Mouse (Mus musculus) heart, adult 11 months (tissue): ENCODE measurements at regions not wholly inside any gene's neighbourhood (a gene's known extent, or its start where the extent isn't known, plus 50 kb on each side); places are given as distances from the start of the nearest gene placed in this dataset.
A peak's percentile ranks its signal among the peaks of the same experiment; 100 is the strongest.

Source experiments
- DNase-seq: peaks from one replicate; pipeline ENCODE4 v3.0.0; 2022

DNA sequence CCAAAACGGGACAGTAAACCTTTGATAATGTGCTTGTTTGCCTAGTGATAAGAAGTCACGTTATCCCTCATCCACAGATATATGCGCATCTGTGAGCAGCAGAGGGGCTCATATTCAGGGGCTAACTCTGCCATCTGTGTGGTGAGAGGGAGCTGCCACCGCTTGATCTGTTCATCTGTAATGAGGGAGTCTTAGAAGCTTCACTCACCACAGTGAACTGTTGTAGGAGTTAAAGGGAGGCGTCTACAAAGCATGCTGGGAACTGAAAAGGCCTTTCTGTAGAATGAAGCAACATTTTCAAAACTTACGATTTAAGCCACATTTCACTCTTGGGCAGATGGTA lies 324.1 kb upstream of the 1700056E22Rik start:
- no peak for DNase-seq

DNA sequence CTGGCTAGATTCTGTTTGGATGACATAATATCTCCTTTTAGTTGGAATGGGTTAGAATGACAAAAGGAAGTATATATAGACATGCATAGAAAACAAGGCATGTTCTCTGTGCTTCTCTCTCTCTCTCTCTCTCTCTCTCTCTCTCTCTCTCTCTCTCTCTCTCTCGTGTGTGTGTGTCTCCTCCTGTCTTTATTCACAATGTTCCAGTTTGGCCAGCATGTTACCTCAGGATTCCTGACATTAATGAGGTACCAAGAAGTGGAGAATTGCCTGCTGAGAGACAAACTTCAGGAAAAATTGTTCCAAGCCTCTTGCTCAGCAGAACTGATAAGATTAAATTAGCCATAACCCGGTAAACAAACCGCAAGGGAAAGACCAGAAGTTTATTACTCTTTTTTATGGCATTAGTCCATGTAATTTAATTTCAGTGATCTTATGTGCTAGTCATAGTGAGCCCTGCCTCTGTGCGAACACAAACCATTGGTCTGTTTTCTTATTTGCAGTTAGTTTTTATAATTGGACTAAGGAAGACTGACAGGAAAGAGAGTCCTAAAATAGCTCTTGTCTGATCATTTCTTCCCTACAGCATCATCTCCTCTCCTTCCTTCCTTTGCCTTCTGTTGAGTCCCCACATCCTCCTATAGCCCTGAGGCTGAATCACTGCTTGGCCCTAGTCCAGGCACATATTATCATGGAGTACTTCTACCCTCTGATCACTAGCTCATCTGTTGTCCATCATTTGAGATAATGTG lies 323.5 kb upstream of the 1700056E22Rik start:
- DNase-seq = no peak

DNA sequence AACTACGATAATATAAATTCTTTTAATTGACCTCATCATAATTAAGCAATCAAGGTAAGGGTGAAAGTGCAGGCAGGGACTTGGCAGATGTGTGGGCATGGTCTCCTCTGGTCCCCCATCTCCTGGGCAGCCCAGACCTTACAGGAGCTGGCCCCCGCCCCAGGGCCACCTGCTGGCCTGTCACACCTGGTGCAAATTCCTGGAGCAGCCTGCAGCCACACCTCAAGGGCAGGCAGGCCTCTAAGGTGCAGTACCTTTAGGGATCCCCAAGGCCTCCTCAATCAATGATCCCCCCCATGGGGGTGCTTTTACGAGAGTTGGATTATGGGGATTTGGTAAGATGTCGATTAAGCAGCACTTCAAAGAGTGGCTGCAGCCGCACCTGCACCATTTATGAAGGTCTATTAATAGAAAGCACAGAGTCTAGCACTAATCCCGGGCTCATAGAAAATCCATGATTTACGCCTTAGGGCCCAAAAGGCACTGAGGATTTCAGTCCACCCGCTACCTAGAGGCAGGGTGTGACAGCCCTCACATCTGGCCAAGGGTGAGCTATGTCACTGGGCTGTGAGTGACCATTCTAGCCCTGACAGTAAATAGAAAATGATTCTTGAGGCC lies 319.8 kb upstream of the 1700056E22Rik start:
- peak; percentile 64 for DNase-seq

DNA sequence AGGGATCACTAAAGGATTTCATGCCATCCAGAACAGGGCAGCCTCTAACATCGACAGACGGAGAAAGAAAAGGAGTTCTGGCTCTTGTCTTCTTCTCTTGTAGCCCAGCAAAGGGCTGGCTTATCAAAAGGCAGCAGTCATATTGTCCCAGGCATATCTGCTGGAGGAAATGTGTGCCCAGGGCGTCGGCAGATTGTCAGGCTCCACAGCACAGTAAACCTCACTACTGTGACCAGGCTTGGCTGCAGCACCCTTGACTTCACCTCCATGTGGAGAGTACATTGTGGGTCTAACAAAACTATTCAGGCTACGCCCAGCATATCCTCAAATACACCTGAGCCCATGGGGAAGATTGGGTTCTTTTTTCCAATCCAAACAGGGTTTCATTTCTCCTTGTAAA lies 317.7 kb upstream of the 1700056E22Rik start:
- DNase-seq = peak; percentile 74

DNA sequence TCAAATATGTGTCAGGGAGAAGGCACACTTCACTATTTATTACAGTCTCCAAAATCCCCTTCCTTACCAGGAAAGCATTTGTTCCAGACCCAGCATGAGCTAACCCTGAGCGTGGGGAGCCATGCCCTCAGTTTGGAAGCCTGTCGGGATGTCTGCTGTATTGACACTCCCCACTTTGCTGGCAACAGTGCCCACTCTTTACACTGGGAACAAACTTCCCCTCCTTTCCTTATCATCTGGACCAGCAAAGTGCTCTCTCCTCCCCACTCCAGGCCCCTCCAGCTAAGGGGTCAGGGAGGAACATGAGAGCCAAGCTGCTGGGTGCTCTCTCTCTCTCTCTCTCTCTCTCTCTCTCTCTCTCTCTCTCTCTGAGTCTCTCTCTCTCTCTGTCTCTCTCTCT lies 310.7 kb upstream of the 1700056E22Rik start:
- DNase-seq = no peak

DNA sequence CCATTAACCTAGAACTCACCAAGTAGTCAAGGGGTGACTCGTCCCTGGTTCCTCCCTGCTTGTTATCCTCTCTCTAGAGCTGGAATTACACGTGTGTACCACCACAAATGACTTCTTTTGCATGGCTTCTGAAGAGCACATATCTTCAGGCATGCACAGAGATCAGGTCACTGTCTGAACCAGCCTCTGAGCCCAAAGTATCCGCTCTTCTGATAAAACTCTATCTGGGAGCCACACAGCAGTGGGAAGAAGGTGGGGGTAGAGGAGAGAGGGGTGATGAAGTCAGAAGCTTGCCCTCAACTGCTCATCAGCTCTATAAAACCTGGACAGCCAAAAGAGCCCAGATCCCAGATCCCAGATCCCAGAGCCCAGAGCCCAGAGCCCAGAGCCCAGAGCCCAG lies 301.9 kb upstream of the 1700056E22Rik start:
- no peak for DNase-seq

DNA sequence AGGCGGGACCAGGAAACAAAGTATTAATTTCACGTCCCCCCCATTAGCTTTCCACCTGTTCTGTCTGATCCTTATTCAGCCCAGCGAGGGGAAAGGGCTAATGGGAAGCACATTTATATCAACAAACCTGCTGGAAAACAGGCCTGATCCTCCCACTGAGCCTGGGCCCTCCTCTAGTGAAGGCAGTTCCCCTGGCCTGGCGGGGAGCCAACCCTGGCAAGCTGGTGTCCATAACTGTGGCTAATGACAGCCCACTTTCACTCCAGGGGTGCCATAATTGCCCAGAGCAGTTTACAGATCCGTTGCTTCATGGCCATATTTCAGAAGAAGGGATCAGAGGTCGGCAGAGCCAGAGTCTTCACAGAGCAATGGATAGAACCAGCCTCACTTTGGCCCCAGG lies 301.2 kb upstream of the 1700056E22Rik start:
- DNase-seq = no peak

DNA sequence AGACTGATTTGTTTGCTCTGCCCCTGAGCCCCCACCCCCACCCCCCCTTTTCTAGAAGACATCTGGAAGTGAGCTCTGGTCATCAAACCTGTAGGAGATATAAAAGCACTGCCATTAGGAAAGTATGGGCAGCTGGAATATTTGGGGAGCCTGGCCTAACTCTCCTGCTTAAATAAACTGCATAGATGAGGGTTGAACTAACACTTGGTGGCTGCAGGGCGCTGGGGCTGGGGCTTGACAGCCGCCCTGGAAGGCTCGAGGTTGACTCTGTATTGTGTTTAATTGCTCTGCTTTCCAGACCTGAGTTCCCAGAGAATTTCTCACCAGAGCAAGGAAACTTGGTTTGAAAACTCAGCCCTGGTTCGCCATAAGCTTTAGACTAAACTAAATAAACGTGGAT lies 300.7 kb upstream of the 1700056E22Rik start:
- DNase-seq = no peak

DNA sequence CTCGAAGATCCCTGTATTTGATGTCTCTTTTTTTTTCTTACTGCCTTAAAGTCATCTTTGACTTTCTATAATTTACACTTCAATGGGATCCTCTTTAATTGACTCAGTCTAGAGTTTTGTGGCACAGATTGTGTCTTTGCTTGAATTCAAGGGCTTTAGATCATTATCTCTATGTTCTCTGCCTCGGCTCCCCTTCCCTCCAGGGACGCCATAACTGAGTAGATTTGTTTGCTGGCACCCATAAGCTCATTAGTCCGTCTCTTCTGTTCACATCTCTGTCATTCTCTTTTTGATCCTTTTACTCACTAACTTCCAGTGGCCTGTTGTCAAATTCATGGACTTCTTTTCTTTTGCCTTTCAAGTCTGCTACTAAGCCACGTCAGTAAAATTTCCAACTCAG lies 299.0 kb upstream of the 1700056E22Rik start:
- no peak for DNase-seq

DNA sequence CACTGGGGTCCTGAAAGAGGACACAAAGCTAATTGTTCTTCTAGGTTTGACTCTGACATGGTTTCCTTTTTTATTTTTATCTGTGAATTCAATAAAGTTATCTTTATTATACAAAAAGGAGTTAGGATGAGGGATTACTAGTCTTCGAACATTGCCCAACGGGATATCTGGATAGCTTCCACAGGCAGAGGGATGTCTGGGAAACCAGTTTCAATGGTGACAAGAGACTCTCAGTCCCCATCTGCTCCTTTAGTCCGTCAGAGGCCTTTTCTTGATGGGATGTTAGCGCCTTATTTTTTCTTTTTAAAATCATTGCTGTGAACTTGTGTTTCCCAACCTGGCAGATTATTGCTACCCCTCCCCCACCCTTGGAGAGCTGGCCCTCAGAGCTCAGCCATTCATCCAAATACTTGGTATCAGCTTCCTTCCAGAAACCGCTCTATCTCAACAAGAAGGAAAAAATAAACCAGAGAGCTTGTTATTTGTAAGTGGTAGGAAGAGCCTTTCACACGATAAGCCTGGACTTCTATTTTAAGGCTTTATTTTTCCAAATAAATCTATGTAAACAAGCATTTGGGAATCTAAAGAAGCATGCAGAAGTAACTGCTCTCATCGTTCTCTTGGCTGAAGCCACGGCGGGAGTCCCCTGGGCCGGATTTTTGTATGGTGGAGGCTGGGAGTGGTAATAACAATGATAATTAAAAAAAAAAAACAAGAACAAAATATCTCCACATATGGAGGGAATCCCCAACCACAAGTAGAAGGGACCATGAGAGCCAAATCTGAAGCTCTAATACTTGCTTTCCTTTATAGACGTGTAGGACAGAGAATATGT lies 296.6 kb upstream of the 1700056E22Rik start:
- DNase-seq = peak; percentile 94

DNA sequence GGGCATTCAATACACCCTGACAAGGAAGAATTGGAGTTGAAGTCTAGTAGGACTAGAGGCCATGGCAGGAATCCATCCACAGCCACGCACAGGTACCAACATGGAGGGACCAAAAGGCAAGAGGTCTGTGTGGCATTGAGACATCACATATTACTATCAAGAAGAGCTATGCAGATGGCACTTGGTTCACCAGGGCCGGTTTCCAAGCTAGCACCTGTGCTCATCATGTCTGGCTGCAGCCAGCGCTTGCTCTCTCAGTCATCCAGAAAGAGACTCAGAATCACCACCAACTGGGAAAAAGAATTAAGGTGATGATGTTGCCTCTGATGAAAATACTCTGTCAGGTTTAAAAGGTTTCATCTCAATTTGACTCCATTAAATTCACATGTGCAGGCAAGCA lies 292.1 kb upstream of the 1700056E22Rik start:
- DNase-seq = peak; percentile 76

DNA sequence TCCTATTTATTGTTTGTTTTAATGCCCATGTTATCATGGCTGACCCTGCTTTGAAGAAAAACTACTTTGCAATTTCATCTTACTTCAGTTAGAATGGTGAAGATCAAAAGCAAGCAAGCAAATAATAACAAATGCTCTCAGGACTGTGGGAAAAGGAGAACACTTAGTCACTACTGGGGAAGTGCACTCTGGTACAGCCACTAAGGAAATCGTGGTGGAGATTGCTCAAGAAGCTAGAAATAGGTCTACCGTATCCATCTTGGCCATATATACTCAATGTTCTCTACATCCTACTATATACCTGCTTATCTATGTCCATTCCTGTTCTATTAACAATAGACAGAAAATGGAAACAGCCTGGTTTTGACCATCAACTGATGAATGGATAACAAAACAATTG lies 290.1 kb upstream of the 1700056E22Rik start:
- DNase-seq = no peak

DNA sequence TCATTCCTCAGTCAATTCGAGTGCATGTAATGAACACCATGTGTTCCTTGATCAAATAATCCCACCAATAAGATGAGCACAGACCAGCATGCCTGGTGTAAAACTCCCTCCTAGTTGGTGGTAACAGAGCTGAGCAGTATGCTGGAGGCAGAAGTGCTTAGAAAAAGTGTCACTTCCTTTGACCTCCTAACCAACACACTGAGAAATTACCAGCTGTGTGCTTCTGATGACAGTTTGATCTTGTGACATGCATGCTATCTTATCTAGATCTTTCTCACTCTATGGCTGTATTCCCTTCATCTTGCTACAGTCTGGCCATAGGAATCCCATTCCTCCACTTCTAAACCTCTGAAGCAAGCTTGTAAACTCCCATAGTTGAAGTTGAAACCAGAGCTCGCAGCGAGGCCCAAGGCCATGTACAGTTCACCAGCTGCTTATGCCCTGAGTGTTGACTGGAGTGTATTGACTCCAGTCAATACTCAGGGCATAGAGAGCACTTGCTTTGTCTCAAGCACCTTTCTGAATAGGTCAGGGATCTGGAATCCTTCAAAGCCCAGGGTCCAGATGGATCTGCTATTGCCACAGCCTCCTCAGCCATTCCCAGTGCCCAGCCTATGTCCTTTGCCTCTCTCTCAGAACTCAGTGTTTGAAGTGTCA lies 286.5 kb upstream of the 1700056E22Rik start:
- DNase-seq = no peak

DNA sequence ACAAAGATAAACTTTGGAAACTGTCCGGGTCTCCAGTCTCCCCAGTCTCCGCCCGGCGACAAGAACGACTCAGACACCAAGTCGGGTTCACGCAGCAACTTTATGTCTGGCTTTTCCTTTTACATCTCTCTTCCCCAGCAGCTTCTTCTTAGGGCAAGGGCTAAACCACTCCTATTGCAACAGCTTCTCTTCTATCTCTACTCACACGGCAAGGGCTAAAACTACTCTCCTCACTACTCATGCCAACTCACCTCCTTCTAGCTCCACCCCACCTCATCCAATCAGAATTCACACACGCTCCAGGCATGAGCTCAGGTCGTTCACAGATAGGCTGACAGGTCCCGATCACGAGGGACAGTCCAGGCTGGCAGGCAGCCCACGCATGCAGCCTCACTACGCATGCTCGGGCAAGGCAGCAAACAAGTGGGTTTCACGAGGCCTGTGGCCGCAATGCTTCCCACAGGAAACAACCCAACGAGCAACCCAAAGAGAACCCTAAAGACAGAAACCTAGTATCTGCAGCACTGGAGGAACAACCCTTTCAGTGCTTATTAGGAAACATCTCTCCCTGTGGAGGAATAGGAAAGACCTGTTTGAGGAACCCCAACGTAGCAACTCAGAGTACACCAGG lies 276.2 kb upstream of the 1700056E22Rik start:
- peak; percentile 83 for DNase-seq

DNA sequence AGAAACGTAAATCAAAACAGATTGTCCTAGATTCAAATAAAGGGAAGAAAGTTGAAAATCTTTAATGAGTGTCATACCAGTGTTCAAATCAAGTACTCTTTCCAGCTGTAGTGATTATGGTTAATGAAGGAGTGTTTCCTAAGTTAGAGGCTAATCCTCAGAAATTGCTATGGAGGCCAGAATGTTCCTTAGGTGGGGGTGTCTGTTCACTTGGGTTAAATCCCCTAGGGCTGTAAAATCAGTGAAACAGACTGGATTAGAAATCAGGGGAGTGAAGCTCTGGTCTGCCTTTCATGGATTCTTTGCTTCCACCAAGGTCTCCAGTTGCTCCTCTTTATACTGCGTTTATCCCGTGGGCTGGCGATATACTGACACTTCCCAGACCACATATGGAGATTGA lies 270.7 kb upstream of the 1700056E22Rik start:
- DNase-seq = no peak

DNA sequence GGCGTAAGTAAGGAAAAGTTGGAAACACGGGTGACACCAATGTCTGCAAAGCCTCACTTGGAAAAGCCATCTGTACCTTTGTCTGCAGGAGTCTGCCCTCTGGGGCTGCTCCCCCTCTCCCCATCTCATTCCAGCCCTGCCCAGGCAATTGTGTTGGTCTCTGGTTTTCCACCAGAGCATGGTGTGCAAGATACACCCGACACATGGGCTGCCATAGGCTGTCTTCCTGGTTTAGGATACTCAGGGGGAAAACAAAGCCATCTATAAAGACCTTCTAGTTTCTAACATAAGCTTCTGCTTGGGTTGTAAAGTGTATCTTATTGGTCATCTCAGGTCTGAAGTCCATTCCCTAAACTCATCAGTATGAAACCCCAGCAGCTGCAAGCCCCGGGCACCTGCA lies 270.1 kb upstream of the 1700056E22Rik start:
- DNase-seq = peak; percentile 61

DNA sequence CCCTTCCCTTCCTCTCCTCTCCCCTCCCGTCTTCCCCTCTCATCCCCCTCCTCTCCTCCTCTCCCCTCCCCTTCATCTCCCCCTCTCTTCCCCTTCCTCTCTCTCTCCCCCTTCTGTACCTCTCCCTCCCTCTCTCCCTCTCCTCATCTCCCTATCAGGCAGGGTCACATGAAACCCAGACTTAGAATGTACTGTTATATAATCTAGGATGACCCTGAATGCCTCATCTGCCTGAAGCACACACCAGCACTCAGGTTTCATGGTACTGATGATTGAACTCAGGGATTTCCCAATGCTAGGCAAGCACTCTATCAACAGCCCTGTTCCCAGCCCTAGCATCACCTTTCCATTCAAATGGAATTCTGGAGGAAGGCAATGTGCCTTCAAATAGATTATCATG lies 264.6 kb upstream of the 1700056E22Rik start:
- peak; percentile 81 for DNase-seq

DNA sequence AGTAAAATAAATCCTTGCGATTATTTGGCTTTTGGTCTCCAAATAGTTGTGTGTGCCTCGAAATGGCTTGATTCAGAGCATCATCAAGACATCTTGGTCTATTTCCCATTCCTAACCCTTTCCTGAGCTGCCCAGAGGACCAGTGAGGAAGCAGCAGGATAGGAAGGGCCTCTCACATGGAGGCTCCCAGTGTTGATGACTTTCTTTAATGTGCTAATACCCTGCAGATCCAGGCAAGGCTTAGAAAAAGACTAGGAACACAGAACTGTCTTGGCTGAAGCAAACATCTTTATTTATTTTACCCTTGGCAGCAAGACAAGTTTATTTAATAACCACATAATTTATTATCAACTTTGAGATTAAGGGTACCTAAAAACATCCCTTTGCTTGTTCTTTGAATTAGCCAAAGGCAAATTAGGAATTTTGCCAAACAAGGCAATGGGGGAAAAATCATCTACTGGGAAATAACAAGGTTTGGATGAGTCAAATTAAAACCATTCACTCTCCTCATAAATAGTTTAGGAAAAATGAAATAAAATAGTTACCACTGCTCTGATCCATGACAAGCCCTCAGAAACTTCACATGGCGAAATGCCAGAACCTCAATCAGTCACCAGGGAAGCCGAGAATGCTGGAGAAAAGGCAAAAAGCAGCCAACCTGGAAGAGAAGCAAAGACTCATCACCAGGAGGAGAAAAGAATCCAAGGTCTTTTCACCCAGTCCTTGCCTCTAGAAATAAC lies 263.1 kb upstream of the 1700056E22Rik start:
- DNase-seq = peak; percentile 76

DNA sequence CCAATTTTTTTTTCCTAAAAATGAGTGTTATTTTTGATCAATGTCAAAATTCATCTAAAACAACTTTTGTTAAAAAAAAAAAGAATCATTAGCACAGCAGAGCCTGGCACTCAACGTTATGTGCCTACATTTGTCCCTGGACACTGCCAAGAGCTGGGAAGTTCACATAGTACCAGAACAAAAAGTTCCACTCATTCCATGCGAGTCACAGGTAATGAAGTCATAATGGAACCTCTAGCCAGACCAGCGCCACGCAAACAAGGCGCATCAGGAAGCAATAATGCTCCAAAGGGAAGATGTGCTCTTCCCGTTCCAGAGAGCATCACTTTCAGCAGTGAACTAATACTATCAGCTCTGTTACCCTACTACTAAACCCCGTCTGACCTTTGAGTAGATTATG lies 257.0 kb upstream of the 1700056E22Rik start:
- peak; percentile 88 for DNase-seq

DNA sequence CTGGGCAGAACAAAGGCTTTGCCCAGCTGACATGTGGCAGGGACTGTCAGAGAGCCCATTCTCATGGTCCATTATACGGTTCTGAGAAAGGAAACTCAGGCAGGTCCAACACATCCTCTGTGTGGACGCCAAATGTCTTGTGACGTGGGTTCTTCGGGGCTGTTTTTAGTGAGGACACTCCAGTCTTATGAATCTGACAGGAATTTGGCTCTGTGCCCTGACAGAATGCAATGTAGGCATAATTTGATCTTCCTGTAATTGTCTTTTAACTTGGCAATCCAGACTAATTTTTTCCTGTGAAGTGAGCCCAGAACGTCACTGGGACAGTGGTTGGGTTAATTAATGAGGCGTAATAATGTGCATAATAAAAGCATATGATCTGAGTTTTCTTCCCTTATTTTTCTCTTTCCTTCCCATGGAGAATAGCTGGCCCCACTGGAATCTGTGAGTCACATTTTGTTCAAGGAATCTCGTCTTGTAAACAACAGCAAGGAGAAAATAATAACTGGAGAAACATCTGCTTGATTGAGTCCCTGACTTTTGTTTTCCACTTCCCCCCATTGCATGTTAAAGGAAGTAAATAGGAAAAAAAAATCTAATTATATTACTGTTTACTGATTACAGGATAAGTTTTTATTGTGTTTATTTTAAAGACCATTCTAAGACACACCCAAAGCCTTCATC lies 255.8 kb upstream of the 1700056E22Rik start:
- DNase-seq = peak; percentile 99

DNA sequence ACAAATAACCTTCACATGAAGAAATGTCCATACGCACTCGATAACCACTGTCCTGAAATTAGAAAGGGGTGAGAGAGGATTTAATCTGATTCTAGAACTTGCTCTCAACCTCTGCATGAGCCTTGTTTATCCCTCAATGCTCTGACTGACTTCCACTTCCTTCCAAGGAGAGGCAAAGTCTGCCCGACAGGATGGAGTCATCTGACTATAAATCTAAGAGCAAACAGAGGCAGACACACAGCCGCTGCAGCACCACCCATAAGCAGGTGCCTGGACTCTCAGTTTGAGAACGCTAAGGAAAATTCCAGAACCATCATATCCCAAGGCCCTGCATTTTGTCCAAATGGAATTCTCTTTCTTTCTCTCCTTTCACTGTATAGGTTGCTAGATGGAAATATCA lies 247.7 kb upstream of the 1700056E22Rik start:
- DNase-seq = peak; percentile 40

DNA sequence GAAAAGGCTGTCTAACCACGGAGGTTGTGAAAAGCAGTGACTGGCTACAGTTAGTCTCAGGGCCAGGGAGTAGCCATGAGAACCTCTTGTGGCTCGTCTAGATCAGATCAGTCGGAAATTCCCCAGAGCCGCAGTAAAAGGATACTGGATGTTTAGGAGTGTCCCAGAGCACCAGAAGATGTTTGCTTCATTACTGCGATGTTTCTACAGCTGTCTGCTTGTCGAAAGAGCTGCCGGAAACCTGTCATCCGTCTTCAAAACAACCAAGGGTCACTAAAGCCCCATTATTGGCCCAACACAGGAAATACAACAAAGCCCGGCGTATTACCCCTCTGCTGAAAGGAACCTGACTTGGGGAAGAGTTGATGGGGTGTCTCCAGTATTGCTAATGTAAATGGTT lies 245.2 kb upstream of the 1700056E22Rik start:
- DNase-seq = peak; percentile 95
